Mouse (Mus musculus): Measurements from ENCODE around the gene Tctn3.

Gene Tctn3

DNA sequence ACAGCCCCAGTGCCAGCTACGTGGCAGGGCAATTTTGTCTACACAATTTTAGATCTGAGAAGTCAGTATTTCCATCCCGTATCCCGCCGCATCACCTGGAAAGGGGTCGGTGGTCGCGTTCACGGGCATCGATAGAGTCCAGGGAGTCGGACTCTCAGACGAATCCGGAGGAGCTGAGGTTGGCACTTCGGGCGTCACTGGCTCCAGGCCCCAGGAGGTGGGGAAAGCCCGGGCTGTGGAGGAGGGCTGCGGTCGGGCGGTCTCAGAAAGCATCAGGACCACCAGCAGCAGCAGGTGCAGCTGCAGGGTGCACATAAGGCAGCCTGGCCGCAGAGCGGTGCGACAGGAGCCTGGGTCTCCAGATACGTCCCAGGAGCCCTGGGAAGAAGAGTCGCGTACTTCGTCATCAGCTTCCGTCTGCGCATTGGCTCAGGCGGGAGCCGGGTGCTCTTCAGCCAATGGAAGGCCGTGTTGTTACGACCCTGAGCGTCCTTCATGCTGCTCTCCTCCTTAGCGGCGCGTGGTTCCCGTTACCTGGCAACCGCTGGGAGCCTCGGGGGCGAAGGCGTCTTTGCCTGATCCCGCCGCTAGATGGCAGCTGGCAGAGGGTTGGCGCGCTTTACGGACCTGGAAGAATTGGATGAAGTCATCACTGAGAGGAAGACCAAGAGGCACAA is at the start of gene Tctn3, which contains the start of gene Entpd1:
Gene Tctn3 (minus strand): TSS at position 404 of the 677 bp plus-strand sequence.
Gene Entpd1 (plus strand): TSS at position 537 of the 677 bp plus-strand sequence.
- DNase-seq (ENCODE audit: low read depth) = peak; percentile 94

GRCm38 (mm10) chr19:40661108-40661507 is 49.1 kb upstream of the Tctn3 start:
- DNase-seq (ENCODE audit: low read depth) = no peak

DNA sequence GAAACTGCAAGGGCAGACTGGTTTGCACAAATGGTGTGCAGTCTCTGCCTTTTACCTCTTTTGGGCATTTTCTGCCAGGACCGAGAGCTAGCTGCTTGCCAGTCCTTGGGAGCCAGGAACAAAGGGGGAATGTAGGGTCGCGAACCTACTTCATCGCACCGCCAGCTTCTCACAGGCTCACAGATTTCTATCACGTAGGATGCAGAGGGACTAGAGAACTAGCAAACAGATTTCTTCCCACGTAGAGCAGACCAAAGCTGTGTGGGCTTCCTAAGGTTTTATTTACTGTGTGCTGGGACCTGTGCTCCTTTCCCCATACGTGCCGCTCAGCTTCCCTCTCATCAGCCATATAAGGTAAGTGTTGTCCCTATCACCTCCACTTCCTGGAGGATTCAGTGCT is 48.5 kb upstream of the Tctn3 start:
- DNase-seq (ENCODE audit: low read depth) = no peak

DNA sequence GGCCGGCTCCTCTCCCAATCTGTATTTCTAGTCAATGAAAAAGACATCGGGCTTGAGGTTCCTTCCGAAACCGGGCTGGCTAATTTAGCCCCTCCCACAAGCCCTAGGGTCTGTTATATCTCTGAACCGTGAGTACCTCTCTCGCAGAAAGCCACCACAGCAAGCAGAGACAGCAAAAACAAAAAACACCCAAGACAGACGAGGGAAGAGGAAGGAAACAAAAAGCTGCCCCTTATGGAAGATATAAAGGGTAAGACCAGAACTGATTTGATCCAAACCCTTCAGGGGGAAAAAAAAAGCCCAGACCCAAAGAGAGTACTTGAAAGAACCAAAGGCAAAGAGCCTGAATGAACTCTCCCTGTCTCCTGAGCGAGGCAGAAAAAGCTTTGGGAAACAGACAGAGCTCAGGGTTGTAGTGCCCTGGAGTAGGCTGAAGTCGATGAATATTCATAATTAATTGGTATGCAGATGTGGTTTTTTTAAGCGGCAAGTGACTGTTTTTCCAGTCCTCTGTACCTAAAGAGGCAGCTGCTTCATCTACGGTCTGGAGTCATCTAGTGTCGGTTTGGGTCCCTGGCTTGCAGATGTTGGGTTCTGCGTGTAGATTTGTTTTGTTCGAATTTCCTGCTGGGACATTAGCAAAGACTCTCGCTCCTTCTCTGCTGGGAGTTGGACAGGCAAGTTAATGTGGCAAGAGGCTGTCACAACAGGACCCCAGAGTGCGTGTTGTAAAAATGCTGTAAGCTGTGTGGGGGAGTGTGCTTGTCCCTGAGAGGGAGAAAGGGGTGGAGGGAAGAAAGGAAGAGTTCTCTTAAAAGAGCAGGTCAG is 47.8 kb upstream of the Tctn3 start:
- DNase-seq (ENCODE audit: low read depth) = no peak

GRCm38 (mm10) chr19:40658935-40659334 is 46.9 kb upstream of the Tctn3 start:
- no peak for DNase-seq (ENCODE audit: low read depth)

DNA sequence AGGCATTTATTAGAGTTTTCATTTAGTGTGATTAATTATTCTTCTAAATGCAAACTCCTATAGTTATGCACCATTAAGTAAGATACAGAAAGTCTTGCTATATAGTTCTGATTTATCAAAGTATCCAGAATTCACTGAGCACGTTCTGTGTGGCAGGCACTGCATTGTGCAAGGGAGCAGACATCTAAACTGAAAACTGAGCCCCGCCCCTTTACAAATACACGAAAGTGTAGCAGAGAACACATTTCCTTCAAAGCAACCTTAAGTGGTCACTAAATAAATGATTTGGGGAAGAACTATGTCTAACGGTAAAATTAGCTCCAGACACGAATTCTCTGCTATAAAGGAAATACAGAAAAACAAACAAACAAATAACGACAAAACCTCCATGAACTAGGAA is 46.2 kb upstream of the Tctn3 start:
- no peak for DNase-seq (ENCODE audit: low read depth)

- DNase-seq (ENCODE audit: low read depth) = no peak
These were observed 44.2 kb upstream of the Tctn3 start for GRCm38 (mm10) chr19:40656207-40656606.

- no peak for DNase-seq (ENCODE audit: low read depth)
These were observed 38.1 kb upstream of the Tctn3 start for GRCm38 (mm10) chr19:40650090-40650489.

- DNase-seq (ENCODE audit: low read depth) = no peak
These were observed 35.5 kb upstream of the Tctn3 start for GRCm38 (mm10) chr19:40647319-40648158.

GRCm38 (mm10) chr19:40646379-40646778 is 34.3 kb upstream of the Tctn3 start:
- DNase-seq (ENCODE audit: low read depth) = no peak

DNA sequence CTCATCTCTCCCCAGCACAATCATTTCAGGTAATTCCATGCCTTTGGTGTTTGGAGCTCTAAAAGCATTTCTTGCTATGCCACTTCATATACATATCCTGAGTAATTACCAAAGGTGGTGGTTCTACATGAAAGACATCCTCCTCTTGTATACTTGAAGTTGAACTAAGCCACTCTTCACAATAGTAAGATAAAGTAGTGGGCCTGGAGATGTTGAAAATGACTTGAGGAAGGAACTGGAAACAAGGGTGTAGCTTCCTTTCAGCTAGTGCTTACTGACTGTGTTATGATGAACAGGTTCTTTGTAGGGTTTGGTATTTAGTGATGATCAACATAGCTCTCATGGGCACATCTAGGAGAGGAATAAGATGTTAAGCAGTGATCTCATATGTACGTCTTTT is 31.8 kb upstream of the Tctn3 start:
- no peak for DNase-seq (ENCODE audit: low read depth)

DNA sequence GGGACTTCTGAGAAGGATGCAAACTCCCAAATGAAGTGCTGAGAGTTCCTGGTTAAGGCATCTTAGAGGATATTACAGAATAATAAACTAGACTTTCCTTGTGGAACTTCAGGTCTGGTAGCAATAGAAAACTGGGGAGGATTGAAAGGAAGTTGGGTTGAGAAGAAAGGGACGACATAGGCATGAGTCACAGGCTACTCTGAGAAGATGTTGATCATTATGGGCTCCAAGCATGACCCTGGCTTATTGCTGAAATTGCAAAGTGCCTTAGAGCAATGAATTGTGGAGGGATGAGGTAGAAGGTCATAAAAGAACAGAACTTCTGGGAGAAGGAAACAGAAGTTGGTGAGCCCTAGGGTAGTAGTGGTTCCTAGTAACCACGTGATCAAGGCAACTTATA is 28.8 kb upstream of the Tctn3 start:
- DNase-seq (ENCODE audit: low read depth) = no peak

- DNase-seq (ENCODE audit: low read depth) = no peak
These were observed 27.8 kb upstream of the Tctn3 start for GRCm38 (mm10) chr19:40639729-40640304.

DNA sequence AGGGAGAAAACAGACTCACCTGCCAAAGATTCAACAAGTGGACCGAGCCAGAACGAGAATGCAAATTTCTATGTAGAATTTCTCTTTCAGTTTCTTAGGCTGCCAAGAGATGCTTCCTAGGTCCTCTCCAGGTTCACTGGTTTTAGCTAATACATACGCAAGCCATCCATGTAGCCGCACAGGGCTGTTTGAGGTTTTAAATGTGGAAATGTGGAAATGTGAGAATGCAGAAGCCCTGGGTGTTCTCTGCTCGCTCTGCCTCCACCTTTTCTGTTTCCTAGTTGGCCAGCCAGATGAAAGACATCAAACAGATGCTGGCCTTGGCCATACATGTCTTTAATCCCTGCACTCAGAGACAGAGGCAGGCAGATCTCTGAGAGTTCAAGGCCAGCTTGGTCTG is 26.5 kb upstream of the Tctn3 start:
- no peak for DNase-seq (ENCODE audit: low read depth)

GRCm38 (mm10) chr19:40637601-40638000 is 25.6 kb upstream of the Tctn3 start:
- no peak for DNase-seq (ENCODE audit: low read depth)

DNA sequence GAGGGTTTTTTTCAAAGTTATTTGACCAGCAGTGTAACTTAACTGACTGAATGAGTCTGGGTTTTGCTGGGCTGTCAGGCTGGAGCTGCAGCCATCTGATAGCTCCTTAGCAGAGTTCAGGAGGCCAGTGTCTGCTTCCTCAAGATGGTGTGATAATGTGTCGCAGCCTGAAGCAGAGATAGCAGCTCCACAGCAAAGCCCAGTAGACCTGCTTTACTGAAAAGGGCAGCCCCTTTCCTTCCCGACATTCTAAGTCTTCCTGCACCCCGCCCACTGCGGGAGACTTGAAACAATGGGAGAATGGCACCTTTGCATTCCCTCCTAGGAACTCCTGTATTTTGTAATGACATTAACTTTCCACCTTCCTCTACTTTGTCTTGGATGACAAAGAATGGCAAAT is 25.1 kb upstream of the Tctn3 start:
- no peak for DNase-seq (ENCODE audit: low read depth)

GRCm38 (mm10) chr19:40633144-40633543 is 21.1 kb upstream of the Tctn3 start:
- DNase-seq (ENCODE audit: low read depth) = no peak

GRCm38 (mm10) chr19:40632668-40633067 is 20.6 kb upstream of the Tctn3 start:
- no peak for DNase-seq (ENCODE audit: low read depth)

GRCm38 (mm10) chr19:40632193-40632592 is 20.2 kb upstream of the Tctn3 start:
- no peak for DNase-seq (ENCODE audit: low read depth)

- no peak for DNase-seq (ENCODE audit: low read depth)
These were observed 18.6 kb upstream of the Tctn3 start for GRCm38 (mm10) chr19:40630606-40631005.

DNA sequence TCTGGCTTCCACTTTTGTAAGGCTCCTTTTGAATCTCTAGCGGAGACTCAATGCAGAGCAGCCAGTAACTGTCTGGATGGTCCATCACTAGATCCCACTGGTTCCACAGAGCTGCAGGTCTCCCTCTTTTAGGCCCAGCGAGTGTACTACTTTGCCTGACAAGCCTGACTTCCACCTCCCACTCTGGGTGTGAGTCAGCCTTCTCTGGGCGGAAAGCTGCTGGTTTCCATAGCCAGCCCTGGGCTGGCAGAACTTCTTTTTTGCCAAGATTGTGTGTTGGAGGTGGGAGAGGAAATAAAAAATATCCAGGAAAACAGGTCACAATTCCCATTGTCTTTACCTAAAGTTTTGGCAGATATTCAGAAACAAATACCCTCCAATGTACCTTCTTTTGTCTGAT is 18.1 kb upstream of the Tctn3 start:
- DNase-seq (ENCODE audit: low read depth) = peak; percentile 26

- no peak for DNase-seq (ENCODE audit: low read depth)
These were observed 16.9 kb upstream of the Tctn3 start for GRCm38 (mm10) chr19:40628950-40629349.

Measured in fibroblast of lung, adult 2 months (primary cell).